Mouse (Mus musculus): ENCODE measurements at regions not wholly inside any gene's neighbourhood (a gene's known extent, or its start where the extent isn't known, plus 50 kb on each side); places are given as distances from the start of the nearest gene placed in this dataset.

DNA sequence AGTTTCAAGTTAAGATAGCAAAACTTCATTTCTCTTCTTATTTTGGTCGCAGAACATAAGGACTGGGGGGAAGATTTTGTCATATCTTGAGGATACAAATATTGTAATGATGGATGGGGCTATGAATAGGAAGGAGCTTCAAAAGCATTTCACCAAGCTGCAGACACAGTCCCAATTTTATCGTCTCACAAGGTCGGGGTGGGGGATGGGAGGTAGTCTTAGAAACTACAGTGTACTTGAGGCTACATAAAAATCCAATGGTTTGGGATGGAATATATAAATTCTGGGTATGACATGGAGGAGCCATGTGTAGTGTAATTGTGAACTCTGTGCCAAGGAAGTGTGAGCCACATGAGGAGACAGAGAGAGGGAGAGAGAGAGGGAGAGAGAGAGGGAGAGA, 464.6 kb downstream of the Tm4sf1 start:
- TF ChIP-seq CTCF (IDR thresholded peaks at IDR 0.05; ENCODE audit: low read depth) (no peak), EP300 (optimal IDR thresholded peaks at IDR 0.05) (no peak)
